Mouse (Mus musculus) midbrain, embryonic 16.5 days (tissue): Measurements from ENCODE around the gene Tufm. TPM values are rescaled to one million over a fixed set of nuclear protein-coding genes. Genes with fewer than 3 reads are reported as not detected.

Experiments
- ATAC-seq: fragments of 200-750 bp; cut with Nextera tagmentation; 2 replicates; pipeline ENCODE4 v1.8.0; 2017; ENCODE audit warnings: moderate TSS enrichment
- H3K27ac ChIP-seq: fragments of 300-500 bp; sonication (generic); 2 replicates; pipeline ENCODE4 v1.5.1; 2014; ENCODE audit warnings: mild to moderate bottlenecking, low read length, mixed read lengths
- H3K27me3 ChIP-seq: fragments of 300-500 bp; sonication (generic); 2 replicates; pipeline ENCODE4 v1.6.1; 2014; ENCODE audit warnings: low read depth, low read length, mixed read lengths; ENCODE audit not compliant: control insufficient read depth, insufficient read depth
- H3K36me3 ChIP-seq: fragments of 300-500 bp; sonication (generic); 2 replicates; pipeline ENCODE4 v1.6.1; 2014; ENCODE audit warnings: mild to moderate bottlenecking, low read length, moderate library complexity, mixed read lengths; ENCODE audit not compliant: control insufficient read depth, insufficient read depth
- H3K4me1 ChIP-seq: fragments of 300-500 bp; sonication (generic); 2 replicates; pipeline ENCODE4 v1.6.1; 2014; ENCODE audit warnings: mild to moderate bottlenecking, low read length, mixed read lengths; ENCODE audit not compliant: control insufficient read depth, insufficient read depth
- H3K4me2 ChIP-seq: fragments of 300-500 bp; sonication (generic); 2 replicates; pipeline ENCODE4 v1.6.1; 2014; ENCODE audit warnings: mild to moderate bottlenecking, low read length, mixed read lengths
- H3K4me3 ChIP-seq: fragments of 300-500 bp; sonication (generic); 2 replicates; pipeline ENCODE4 v1.5.1; 2014; ENCODE audit warnings: low read depth, mild to moderate bottlenecking, low read length, moderate library complexity, mixed read lengths
- H3K9ac ChIP-seq: fragments of 300-500 bp; sonication (generic); 2 replicates; pipeline ENCODE4 v1.6.1; 2014; ENCODE audit warnings: low read depth, low read length, mixed read lengths
- H3K9me3 ChIP-seq: fragments of 300-500 bp; sonication (generic); replicated peaks from 2 replicates; pipeline ENCODE4 v1.6.1; 2014; ENCODE audit warnings: mild to moderate bottlenecking, low read length, mixed read lengths; ENCODE audit not compliant: control insufficient read depth, poor library complexity, severe bottlenecking
- WGBS: fragments of 180-500 bp; shearing (Covaris S2); extraction: QIAGEN DNeasy Blood & Tissue Kit; methylation state at CpG from one replicate; pipeline ENCODE4 v1.1.7; 2014; 5-methylcytosine and 5-hydroxymethylcytosine counted together
- polyA plus RNA-seq: library from polyadenylated mRNA; unstranded; fragments of >200 nt; fragmentation: Nextera tagmentation; extraction: Ambion mirVana; gene quantifications from 2 replicates; pipeline ENCODE4 v1.2.1, GENCODE M21; 2015

Tufm gene
- polyA plus RNA-seq, 1 experiment from 2014 or later = 121 TPM

- peak overlapping the region; percentile 100 for H3K27ac ChIP-seq
- peak overlapping the region; percentile 100 for H3K9ac ChIP-seq
- H3K4me3 ChIP-seq = peak overlapping the region; percentile 100
- H3K4me2 ChIP-seq = peak overlapping the region; percentile 67
- under 1% methylated on average over 48 of the region's 57 CpGs for WGBS
- peaks cover 29% of the 10 kb centered on the region for H3K36me3 ChIP-seq
- H3K9me3 ChIP-seq = no peaks in the 10 kb centered on the region
- H3K4me1 ChIP-seq = peaks cover 16% of the 10 kb centered on the region
- H3K27me3 ChIP-seq = no peaks in the 10 kb centered on the region
- peak; percentile 92 for ATAC-seq
Measured at GRCm38 (mm10) chr7:126502023-126502741, 15.0 kb downstream of the Tufm start.

GRCm38 (mm10) chr7:126502751-126503150 lies 15.6 kb downstream of the Tufm start:
- Histone ChIP-seq H3K27ac (peak overlapping the region; percentile 100), H3K9me3 (no peaks in the 10 kb centered on the region), H3K4me3 (peak overlapping the region; percentile 100), H3K4me1 (peaks cover 16% of the 10 kb centered on the region), H3K4me2 (peak overlapping the region; percentile 66), H3K9ac (peak overlapping the region; percentile 100), H3K36me3 (peaks cover 23% of the 10 kb centered on the region), H3K27me3 (no peaks in the 10 kb centered on the region)
- peak; percentile 23; the same call in 1 of the 2 replicates for ATAC-seq
- WGBS = under 1% methylated on average over 40 of the region's 40 CpGs

- peak; percentile 84 for ATAC-seq
- Histone ChIP-seq H3K4me1 (peaks cover 16% of the 10 kb centered on the region), H3K4me2 (peak within 1 kb of the TSS; percentile 66), H3K9me3 (no peaks in the 10 kb centered on the region), H3K4me3 (peak within 1 kb of the TSS; percentile 100), H3K36me3 (peaks cover 20% of the 10 kb centered on the region), H3K27ac (peak within 1 kb of the TSS; percentile 100), H3K27me3 (no peaks in the 10 kb centered on the region), H3K9ac (peak within 1 kb of the TSS; percentile 100)
- 1% methylated on average over 62 of the region's 72 CpGs for WGBS
Measured at GRCm38 (mm10) chr7:126503273-126503878, 16.2 kb downstream of the Tufm start, which contains the start of gene Atxn2l. TSS of gene Atxn2l (minus strand) at chr7:126503437.

GRCm38 (mm10) chr7:126504913-126505312 lies 17.8 kb downstream of the Tufm start:
- no peak overlapping the region for H3K9ac ChIP-seq
- no peak for ATAC-seq
- no peak overlapping the region for H3K4me2 ChIP-seq
- H3K36me3 ChIP-seq = peaks cover 8% of the 10 kb centered on the region
- H3K4me1 ChIP-seq = peaks cover 16% of the 10 kb centered on the region
- no peaks in the 10 kb centered on the region for H3K9me3 ChIP-seq
- WGBS = 88% methylated on average over 2 of the region's 2 CpGs
- H3K27ac ChIP-seq = no peak overlapping the region
- no peak overlapping the region for H3K4me3 ChIP-seq
- H3K27me3 ChIP-seq = no peaks in the 10 kb centered on the region

GRCm38 (mm10) chr7:126507126-126507778 lies 20.1 kb downstream of the Tufm start:
- H3K9me3 ChIP-seq = no peaks in the 10 kb centered on the region
- no peak for ATAC-seq
- no peak overlapping the region for H3K4me2 ChIP-seq
- H3K4me3 ChIP-seq = no peak overlapping the region
- H3K36me3 ChIP-seq = no peaks in the 10 kb centered on the region
- WGBS = 89% methylated on average over 8 of the region's 8 CpGs
- H3K9ac ChIP-seq = no peak overlapping the region
- no peak overlapping the region for H3K27ac ChIP-seq
- H3K27me3 ChIP-seq = no peaks in the 10 kb centered on the region
- peaks cover 6% of the 10 kb centered on the region; the same call in 1 of the 2 replicates for H3K4me1 ChIP-seq

GRCm38 (mm10) chr7:126511287-126511686 lies 24.1 kb downstream of the Tufm start:
- Histone ChIP-seq H3K4me2 (no peak overlapping the region), H3K9ac (no peak overlapping the region), H3K9me3 (no peaks in the 10 kb centered on the region), H3K4me3 (no peak overlapping the region), H3K36me3 (no peaks in the 10 kb centered on the region), H3K27me3 (no peaks in the 10 kb centered on the region), H3K27ac (no peak overlapping the region), H3K4me1 (no peaks in the 10 kb centered on the region)
- 87% methylated on average over 3 of the region's 3 CpGs for WGBS
- ATAC-seq = no peak

- 81% methylated on average over 5 of the region's 5 CpGs for WGBS
- H3K36me3 ChIP-seq = no peaks in the 10 kb centered on the region
Measured at GRCm38 (mm10) chr7:126518261-126518941, 31.2 kb downstream of the Tufm start.

GRCm38 (mm10) chr7:126519513-126519912 lies 32.4 kb downstream of the Tufm start:
- no peak for ATAC-seq
- WGBS = 79% methylated on average over 2 of the region's 2 CpGs
- no peak overlapping the region for H3K4me3 ChIP-seq

More at GRCm38 (mm10) chr7:126518261-126518941, 31.2 kb downstream of the Tufm start:
- Histone ChIP-seq H3K9me3 (no peaks in the 10 kb centered on the region), H3K27me3 (no peaks in the 10 kb centered on the region; the same call in 1 of the 2 replicates), H3K4me3 (no peak overlapping the region), H3K9ac (no peak overlapping the region), H3K4me2 (no peak overlapping the region), H3K4me1 (no peaks in the 10 kb centered on the region), H3K27ac (no peak overlapping the region)
- no peak for ATAC-seq

More at GRCm38 (mm10) chr7:126519513-126519912, 32.4 kb downstream of the Tufm start:
- Histone ChIP-seq H3K36me3 (no peaks in the 10 kb centered on the region), H3K27ac (no peak overlapping the region), H3K27me3 (no peaks in the 10 kb centered on the region; the same call in 1 of the 2 replicates), H3K4me2 (no peak overlapping the region), H3K9ac (no peak overlapping the region), H3K4me1 (no peaks in the 10 kb centered on the region), H3K9me3 (no peaks in the 10 kb centered on the region)
